Mouse (Mus musculus) bone marrow macrophage, adult 2 months (primary cell): ENCODE data around the gene Abtb2. TPM values are rescaled to one million over a fixed set of nuclear protein-coding genes. Genes with fewer than 3 reads are reported as not detected.

Source experiments
- H3K27ac ChIP-seq: 2 replicates; pipeline ENCODE4 v1.5.1; 2012; ENCODE audit warnings: low read depth, low read length; ENCODE audit not compliant: insufficient read depth
- H3K4me1 ChIP-seq: 2 replicates; pipeline ENCODE4 v1.6.1; 2012; ENCODE audit warnings: low read length; ENCODE audit not compliant: control insufficient read depth, insufficient read depth
- H3K4me3 ChIP-seq: 2 replicates; pipeline ENCODE4 v1.5.1; 2012; ENCODE audit warnings: mild to moderate bottlenecking, low read length, moderate library complexity; ENCODE audit not compliant: insufficient read depth
- CTCF ChIP-seq: IDR thresholded peaks from 2 replicates; pipeline ENCODE4 v1.5.1; 2012; ENCODE audit warnings: low read depth, mild to moderate bottlenecking, low read length, moderate library complexity
- POLR2A ChIP-seq: IDR thresholded peaks from 2 replicates; pipeline ENCODE4 v1.6.1; 2012; ENCODE audit warnings: mild to moderate bottlenecking, low read depth, low read length, borderline replicate concordance
- polyA plus RNA-seq: library from polyadenylated mRNA; stranded (reverse); fragments of >200 nt; gene quantifications from 2 replicates; pipeline ENCODE4 v1.2.4, GENCODE M21; 2012; ENCODE audit not compliant: missing spikeins, insufficient read depth, insufficient read length

Abtb2 gene
- polyA plus RNA-seq, 1 experiment: 0.32 TPM

DNA sequence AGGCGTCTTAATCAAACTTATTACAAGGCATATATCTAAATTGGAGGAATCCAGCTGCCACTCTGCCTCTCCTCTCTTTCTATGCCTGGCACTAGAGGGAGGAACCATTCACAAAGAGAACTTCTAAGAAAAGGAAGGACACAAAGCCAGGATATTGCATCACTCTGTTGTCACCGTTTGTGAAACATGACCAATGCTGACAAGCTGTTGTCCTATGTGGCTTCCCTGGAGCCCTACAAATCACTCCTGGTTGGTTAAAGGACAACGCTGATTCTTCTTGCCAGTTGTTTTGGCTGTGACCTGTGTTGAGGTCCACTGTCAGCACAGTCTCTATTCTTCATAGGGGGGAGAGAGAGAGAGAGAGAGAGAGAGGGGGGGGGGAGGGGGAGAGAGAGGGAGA lies 17.2 kb downstream of the Abtb2 start:
- no peak for TF ChIP-seq POLR2A
- TF ChIP-seq CTCF: no peak
- peak overlapping the region; percentile 20; the same call in 1 of the 2 replicates for H3K27ac ChIP-seq
- peaks cover 24% of the 10 kb centered on the region for H3K4me1 ChIP-seq
- no peak overlapping the region for H3K4me3 ChIP-seq

DNA sequence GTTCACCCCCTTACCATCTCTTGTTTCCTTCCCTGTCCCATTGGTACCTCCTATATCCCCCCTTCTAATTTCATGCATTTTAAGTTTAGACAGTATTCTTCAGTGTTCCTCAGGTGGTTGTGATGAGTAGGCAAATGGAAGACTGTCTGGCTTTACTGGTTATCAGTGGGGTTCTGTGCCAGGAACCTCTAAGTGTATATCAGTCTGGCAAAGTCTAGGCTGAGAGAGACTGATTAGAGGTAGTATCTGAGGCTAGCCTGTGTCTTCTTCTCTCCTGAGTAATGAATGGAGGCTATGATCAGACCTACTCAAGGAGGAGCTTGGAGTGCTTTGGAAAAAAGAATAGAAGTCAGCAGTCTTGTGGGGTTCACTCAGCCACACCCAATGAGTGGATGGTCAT lies 18.0 kb downstream of the Abtb2 start:
- TF ChIP-seq POLR2A (no peak), CTCF (no peak)
- no peak overlapping the region for H3K27ac ChIP-seq

DNA sequence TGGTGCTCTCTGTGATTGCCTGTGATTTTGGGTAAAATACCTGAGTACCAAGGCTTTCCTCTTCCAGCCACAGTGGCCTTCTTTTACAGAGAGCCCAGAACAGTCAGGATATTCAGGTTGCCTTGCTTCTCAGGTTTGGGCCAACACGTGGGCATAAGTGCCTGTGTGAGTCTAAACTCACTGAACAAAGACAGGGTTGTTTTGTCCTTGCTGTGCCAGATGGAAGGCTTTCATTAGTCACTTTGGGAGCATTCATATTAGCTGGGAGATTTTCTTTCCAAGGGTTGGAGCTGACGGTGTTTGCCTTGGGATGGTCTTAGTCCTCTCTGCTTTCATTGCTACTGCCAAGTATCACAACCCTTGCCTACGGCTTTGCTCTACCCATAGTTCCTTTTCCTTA lies 20.3 kb downstream of the Abtb2 start:
- Histone ChIP-seq H3K4me1 (peaks cover 22% of the 10 kb centered on the region), H3K4me3 (no peak overlapping the region), H3K27ac (no peak overlapping the region)
- TF ChIP-seq POLR2A (no peak), CTCF (no peak)

More for the DNA sequence above, 18.0 kb downstream of the Abtb2 start:
- Histone ChIP-seq H3K4me1 (peaks cover 17% of the 10 kb centered on the region), H3K4me3 (no peak overlapping the region)

GRCm38 (mm10) chr2:103588776-103589175 lies 22.7 kb downstream of the Abtb2 start:
- H3K27ac ChIP-seq: no peak overlapping the region
- no peak overlapping the region for H3K4me3 ChIP-seq
- TF ChIP-seq POLR2A (no peak), CTCF (no peak)
- peaks cover 19% of the 10 kb centered on the region for H3K4me1 ChIP-seq

GRCm38 (mm10) chr2:103589400-103589799 lies 23.3 kb downstream of the Abtb2 start:
- Histone ChIP-seq H3K4me1 (peaks cover 14% of the 10 kb centered on the region), H3K27ac (no peak overlapping the region), H3K4me3 (no peak overlapping the region)
- TF ChIP-seq POLR2A: no peak
- TF ChIP-seq CTCF: no peak

GRCm38 (mm10) chr2:103590645-103591044 lies 24.5 kb downstream of the Abtb2 start:
- Histone ChIP-seq H3K4me3 (no peak overlapping the region), H3K27ac (no peak overlapping the region), H3K4me1 (peaks cover 14% of the 10 kb centered on the region)
- no peak for TF ChIP-seq POLR2A
- TF ChIP-seq CTCF: no peak

DNA sequence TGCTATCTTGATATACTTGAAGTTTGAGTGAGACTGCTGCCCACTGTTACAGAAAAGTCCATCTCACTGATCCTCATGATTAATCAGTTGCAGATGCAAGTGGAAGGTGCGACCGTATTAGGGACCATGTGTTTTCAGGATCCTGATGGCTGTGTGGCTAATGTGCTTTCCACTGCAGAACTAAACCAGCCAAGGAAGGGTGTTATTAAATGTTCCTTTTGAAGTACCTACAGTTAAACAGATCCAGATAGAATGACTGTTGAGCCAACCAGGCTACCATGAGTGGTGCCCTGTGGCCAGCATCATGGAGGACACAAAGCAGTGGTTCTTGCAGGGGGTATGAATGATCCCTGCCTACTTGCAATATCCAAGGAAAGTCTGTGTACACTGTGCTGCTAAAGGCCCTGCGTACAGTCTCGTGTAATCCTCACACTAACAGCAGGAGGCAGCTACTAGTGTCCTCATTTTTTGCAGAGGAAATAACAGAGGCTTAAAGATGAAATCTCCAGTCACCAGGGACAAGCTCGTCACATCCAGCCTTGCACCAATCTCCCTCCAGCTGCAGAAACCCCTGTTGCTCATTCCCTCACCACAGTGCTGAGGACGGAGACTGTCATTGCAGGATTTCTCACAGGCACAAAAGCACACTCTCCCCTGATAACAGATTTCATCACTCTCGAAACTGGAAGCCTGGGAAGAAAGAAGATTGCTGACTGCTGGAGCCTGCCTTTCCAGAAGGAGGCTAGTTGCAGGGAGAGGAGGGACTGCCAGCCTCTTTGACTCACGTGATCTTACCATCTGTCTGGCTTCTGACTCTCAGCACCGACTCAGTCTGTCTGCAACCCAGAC lies 25.9 kb downstream of the Abtb2 start:
- Histone ChIP-seq H3K4me1 (peaks cover 14% of the 10 kb centered on the region), H3K27ac (no peak overlapping the region), H3K4me3 (no peak overlapping the region)
- TF ChIP-seq POLR2A (no peak), CTCF (no peak)

DNA sequence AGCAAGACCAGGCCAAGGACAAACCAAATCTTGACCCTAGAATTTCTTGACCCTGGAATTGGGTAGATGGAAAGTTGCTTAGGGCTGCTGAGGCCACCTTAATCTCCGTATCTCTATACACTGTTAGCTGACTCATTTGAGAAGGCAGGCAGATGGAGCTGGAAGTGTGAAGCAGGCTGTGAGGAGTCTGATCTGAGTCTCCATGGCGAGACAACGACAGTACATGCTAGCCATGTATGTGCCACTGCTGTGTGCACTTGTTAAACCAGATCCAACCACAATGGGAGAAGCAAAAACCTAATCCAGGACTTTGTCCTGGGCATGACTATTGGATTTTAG lies 26.4 kb downstream of the Abtb2 start:
- Histone ChIP-seq H3K4me3 (no peak overlapping the region), H3K27ac (no peak overlapping the region), H3K4me1 (peaks cover 14% of the 10 kb centered on the region)
- no peak for TF ChIP-seq POLR2A
- no peak for TF ChIP-seq CTCF

- TF ChIP-seq CTCF (no peak), POLR2A (no peak)
- Histone ChIP-seq H3K4me3 (no peak overlapping the region), H3K27ac (no peak overlapping the region), H3K4me1 (peaks cover 14% of the 10 kb centered on the region)
Measured at GRCm38 (mm10) chr2:103594592-103595011, 28.5 kb downstream of the Abtb2 start.

DNA sequence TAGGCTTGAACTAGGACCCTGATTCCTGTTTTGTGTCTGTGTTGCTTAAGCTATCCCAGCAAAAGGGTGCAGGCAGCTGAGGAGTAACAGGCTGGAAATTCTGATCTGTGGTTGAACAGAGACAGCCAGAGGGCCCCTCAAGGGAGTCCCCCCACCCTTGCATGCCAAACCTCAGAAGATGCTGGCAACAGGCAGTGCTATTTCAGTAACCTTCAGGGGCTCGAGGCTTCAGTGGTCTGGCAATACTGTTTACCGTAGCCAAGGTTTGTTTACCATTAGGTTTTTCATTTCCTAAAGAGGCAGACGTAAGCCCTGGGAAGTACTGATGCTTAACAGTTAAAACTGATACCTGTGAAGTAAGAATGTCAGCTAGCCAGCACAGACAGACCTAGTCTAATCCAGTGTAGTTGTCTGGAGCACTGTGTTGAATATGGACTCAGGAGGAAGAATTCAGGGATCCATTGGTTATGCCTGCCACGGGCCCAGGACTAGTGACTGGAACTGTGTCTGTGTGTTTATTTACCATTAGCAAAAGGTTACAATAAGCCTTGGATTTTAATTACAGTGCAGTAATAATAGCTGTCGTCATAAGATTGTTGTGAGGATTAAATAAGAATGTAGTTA lies 29.0 kb downstream of the Abtb2 start:
- H3K4me3 ChIP-seq: no peak overlapping the region
- H3K4me1 ChIP-seq: peaks cover 16% of the 10 kb centered on the region
- no peak overlapping the region for H3K27ac ChIP-seq
- TF ChIP-seq CTCF: no peak
- TF ChIP-seq POLR2A: no peak

- Histone ChIP-seq H3K27ac (no peak overlapping the region), H3K4me1 (peaks cover 19% of the 10 kb centered on the region), H3K4me3 (no peak overlapping the region)
- no peak for TF ChIP-seq CTCF
- no peak for TF ChIP-seq POLR2A
Measured at GRCm38 (mm10) chr2:103599296-103599695, 33.2 kb downstream of the Abtb2 start.
